Mouse (Mus musculus): Measurements from ENCODE around the gene Sapcd1. TPM values are rescaled to one million over a fixed set of nuclear protein-coding genes. Genes with fewer than 3 reads are reported as not detected.

The Sapcd1 gene
- polyA plus RNA-seq, 1 experiment from 2014 or later = 4.1 TPM

DNA sequence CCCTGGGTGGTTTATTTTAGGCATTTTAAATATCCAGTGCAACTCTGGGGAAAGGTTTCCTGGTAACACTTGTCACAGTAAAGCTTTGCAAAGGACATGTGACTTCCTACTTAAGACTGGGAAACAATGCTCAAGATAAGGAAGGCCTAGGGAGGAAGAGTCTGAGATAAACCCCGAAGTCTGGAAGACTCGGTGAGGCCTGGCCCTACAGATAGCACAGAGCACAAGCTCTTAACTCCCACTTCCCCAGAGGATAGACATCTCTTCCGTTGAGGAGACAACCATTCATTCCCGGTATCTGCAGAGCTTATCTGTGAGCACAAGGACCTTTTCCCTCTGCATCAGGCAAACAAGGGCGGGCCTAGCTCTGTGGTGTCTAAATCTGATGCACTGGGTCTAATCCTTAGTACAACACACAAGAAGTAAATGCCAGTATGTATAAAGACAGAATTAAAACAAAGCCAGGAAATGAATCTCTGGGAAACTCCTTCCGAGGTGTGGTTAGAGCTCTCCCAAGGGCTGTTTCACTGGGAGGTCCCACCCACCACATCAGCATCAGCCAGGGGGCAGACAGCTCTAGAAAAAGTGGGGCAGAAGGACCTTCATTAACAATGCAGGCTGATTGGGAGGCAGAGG lies 5.9 kb downstream of the Sapcd1 start:
- Histone ChIP-seq H3K9ac (replicated peaks) (no peak overlapping the region; the same call in 1 of the 2 replicates), H3K27me3 (ENCODE audit: insufficient read depth, low read length) (0 out of 2 replicates have a peak, but pooled peaks cover 3% of the 10 kb centered on the region), H3K9me3 (ENCODE audit: low read length) (no peaks in the 10 kb centered on the region), H3K4me3 (ENCODE audit: low read depth, low read length) (no peak overlapping the region), H3K27ac (ENCODE audit: low read depth) (peak overlapping the region; percentile 53), H3K36me3 (replicated peaks; ENCODE audit: insufficient read depth, low read length) (no peaks in the 10 kb centered on the region), H3K4me1 (ENCODE audit: insufficient read depth) (peaks cover 25% of the 10 kb centered on the region), H3K4me2 (ENCODE audit: low read depth, low read length) (peak overlapping the region; percentile 43)
- no peak for TF ChIP-seq CTCF (IDR thresholded peaks at IDR 0.05; ENCODE audit: low read depth)
- TF ChIP-seq EP300 (IDR thresholded peaks at IDR 0.05; ENCODE audit: low read depth) = peak; percentile 94
- peak; percentile 78 for ATAC-seq
- DNase-seq = peak; percentile 36
- 24% methylated on average over 6 of the region's 6 CpGs for WGBS (ENCODE audit: insufficient replicate concordance)

DNA sequence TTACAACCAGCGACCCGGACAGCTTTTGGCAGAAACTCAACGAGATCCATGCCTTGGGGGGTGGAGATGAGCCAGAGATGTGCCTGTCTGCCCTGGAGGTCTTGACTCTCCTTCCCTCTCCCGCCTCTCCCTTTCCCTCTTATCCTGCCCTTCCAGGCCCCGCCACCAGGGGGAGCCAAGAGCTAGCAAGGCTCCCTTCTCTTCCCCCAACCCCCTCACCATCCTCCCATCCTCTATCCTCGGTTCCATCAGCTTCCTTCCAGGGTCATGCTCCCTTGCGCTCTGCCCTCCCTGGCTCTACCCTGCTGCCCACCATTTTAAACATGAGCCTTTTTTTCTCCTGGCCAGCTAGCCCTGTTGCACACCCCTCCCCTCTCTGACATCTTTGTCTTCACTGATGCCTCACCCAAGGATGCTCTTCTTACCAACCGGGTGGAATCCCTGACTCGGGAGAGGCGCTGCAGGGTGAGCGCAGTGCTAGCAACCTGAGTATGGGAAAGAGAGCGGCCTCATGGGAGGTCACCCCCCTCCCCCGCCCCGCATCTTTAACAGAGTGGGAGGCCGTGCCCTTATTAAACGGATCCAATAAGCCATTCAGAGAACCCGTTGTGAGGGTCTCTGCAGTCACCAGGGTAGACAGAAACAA lies 6.5 kb downstream of the Sapcd1 start:
- 15% methylated on average over 17 of the region's 17 CpGs for WGBS (ENCODE audit: insufficient replicate concordance)
- Histone ChIP-seq H3K4me1 (ENCODE audit: insufficient read depth) (peaks cover 25% of the 10 kb centered on the region), H3K9ac (replicated peaks) (no peak overlapping the region; the same call in 1 of the 2 replicates), H3K9me3 (ENCODE audit: low read length) (no peaks in the 10 kb centered on the region), H3K4me3 (ENCODE audit: low read depth, low read length) (no peak overlapping the region), H3K27me3 (ENCODE audit: insufficient read depth, low read length) (0 out of 2 replicates have a peak, but pooled peaks cover 3% of the 10 kb centered on the region), H3K4me2 (ENCODE audit: low read depth, low read length) (peak overlapping the region; percentile 43), H3K27ac (ENCODE audit: low read depth) (peak overlapping the region; percentile 53), H3K36me3 (replicated peaks; ENCODE audit: insufficient read depth, low read length) (peaks cover 3% of the 10 kb centered on the region; the same call in 1 of the 2 replicates)
- DNase-seq (peak; percentile 91), ATAC-seq (peak; percentile 20)
- TF ChIP-seq EP300 (IDR thresholded peaks at IDR 0.05; ENCODE audit: low read depth) (no peak), CTCF (IDR thresholded peaks at IDR 0.05; ENCODE audit: low read depth) (peak; percentile 99)

DNA sequence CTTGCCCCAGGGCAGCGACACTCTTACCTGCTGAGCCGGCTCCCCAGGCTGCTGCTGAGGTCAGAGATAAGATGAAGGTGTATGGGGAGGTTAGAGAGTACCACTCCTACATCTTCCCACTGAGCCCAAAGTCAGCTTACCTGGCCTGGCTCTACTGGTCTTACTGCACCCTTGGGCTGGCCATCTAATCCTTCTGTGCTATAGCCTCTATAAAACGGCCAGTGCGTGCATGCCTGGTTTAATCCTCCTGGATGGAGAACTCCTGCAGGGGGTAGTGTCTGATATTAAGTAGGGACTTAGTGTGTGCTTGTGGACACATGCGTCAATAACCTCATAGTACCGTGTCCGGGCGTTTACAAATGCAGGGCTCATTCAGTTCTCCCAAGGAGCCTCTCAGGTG lies 7.3 kb downstream of the Sapcd1 start:
- Histone ChIP-seq H3K9ac (replicated peaks) (no peak overlapping the region), H3K4me1 (ENCODE audit: insufficient read depth) (peaks cover 25% of the 10 kb centered on the region), H3K4me3 (ENCODE audit: low read depth, low read length) (no peak overlapping the region), H3K9me3 (ENCODE audit: low read length) (no peaks in the 10 kb centered on the region), H3K27ac (ENCODE audit: low read depth) (no peak overlapping the region), H3K4me2 (ENCODE audit: low read depth, low read length) (no peak overlapping the region), H3K36me3 (replicated peaks; ENCODE audit: insufficient read depth, low read length) (peaks cover 10% of the 10 kb centered on the region), H3K27me3 (ENCODE audit: insufficient read depth, low read length) (0 out of 2 replicates have a peak, but pooled peaks cover 3% of the 10 kb centered on the region)
- TF ChIP-seq CTCF (IDR thresholded peaks at IDR 0.05; ENCODE audit: low read depth) (no peak), EP300 (IDR thresholded peaks at IDR 0.05; ENCODE audit: low read depth) (no peak)
- DNase-seq (peak; percentile 13), ATAC-seq (no peak)
- WGBS (ENCODE audit: insufficient replicate concordance) = 87% methylated on average over 8 of the region's 8 CpGs

DNA sequence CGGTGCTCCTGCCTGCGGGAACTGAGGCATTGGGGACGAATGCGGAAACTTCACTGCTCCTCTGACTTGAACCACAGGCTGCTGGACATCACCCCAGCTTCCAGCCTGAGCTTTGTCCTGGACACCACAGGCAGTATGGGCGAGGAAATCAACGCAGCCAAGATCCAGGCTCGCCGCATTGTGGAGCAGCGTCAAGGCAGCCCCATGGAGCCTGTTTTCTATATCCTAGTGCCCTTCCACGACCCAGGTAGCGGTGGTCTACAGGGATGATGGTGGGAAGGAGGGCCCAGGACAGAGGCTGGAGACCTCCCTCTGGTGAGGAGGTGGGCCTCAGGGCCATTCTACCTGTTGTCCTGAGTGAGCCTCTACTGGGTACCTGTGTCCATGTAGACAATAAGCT lies 7.9 kb downstream of the Sapcd1 start:
- TF ChIP-seq CTCF (IDR thresholded peaks at IDR 0.05; ENCODE audit: low read depth) = no peak
- TF ChIP-seq EP300 (IDR thresholded peaks at IDR 0.05; ENCODE audit: low read depth) = no peak
- H3K4me1 ChIP-seq (ENCODE audit: insufficient read depth) = peaks cover 25% of the 10 kb centered on the region
- no peaks in the 10 kb centered on the region for H3K9me3 ChIP-seq (ENCODE audit: low read length)
- H3K4me3 ChIP-seq (ENCODE audit: low read depth, low read length) = no peak overlapping the region
- H3K27me3 ChIP-seq (ENCODE audit: insufficient read depth, low read length) = 0 out of 2 replicates have a peak, but pooled peaks cover 3% of the 10 kb centered on the region
- H3K36me3 ChIP-seq (replicated peaks; ENCODE audit: insufficient read depth, low read length) = peaks cover 17% of the 10 kb centered on the region
- 81% methylated on average over 11 of the region's 11 CpGs for WGBS (ENCODE audit: insufficient replicate concordance)
- H3K4me2 ChIP-seq (ENCODE audit: low read depth, low read length) = no peak overlapping the region
- no peak overlapping the region for H3K9ac ChIP-seq (replicated peaks)
- peak; percentile 13 for DNase-seq
- no peak for ATAC-seq
- no peak overlapping the region for H3K27ac ChIP-seq (ENCODE audit: low read depth)

DNA sequence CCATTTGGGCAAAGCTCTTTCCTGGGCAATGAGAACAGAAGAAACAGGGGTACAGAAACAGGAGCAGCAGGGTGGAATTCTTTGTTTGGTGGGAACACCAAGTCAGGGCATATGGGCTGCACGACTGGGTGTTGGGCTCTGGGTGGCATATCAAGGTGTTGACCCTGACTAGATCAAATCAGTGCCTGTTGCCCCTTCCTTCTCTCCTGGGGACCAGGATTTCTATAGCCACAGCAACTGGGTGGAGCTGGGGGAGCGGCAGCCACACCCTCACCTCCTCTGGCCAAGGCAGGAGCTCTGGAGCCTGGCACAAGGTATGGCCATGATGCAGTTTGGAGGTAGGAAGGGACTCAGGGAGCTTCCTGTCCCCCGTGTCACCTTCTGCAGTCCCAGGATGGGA lies 9.6 kb downstream of the Sapcd1 start:
- no peaks in the 10 kb centered on the region for H3K9me3 ChIP-seq (ENCODE audit: low read length)
- no peak overlapping the region for H3K27ac ChIP-seq (ENCODE audit: low read depth)
- no peak overlapping the region for H3K4me2 ChIP-seq (ENCODE audit: low read depth, low read length)
- H3K4me3 ChIP-seq (ENCODE audit: low read depth, low read length) = no peak overlapping the region
- peaks cover 12% of the 10 kb centered on the region for H3K4me1 ChIP-seq (ENCODE audit: insufficient read depth)
- H3K36me3 ChIP-seq (replicated peaks; ENCODE audit: insufficient read depth, low read length) = peaks cover 34% of the 10 kb centered on the region
- H3K27me3 ChIP-seq (ENCODE audit: insufficient read depth, low read length) = 0 out of 2 replicates have a peak, but pooled peaks cover under 1% of the 10 kb centered on the region
- H3K9ac ChIP-seq (replicated peaks) = no peak overlapping the region
- 73% methylated on average over 3 of the region's 3 CpGs for WGBS (ENCODE audit: insufficient replicate concordance)
- DNase-seq = peak; percentile 11
- no peak for TF ChIP-seq EP300 (IDR thresholded peaks at IDR 0.05; ENCODE audit: low read depth)
- TF ChIP-seq CTCF (IDR thresholded peaks at IDR 0.05; ENCODE audit: low read depth) = no peak
- no peak for ATAC-seq

DNA sequence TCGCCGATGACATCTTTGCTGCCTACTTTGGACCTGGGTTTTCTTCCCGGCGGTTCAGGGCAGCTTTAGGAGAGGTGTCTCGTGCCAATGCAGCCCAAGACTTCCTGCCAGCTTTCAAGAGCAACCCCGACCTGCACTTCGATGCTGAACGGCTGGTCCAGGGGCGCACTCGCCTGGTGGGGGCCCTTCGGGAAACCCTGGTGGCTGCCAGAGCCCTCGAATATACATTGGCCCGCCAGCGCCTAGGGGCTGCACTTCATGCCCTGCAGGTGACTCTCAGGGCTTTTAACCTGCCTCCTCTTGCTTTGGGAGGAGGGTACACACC lies 10.1 kb downstream of the Sapcd1 start:
- Histone ChIP-seq H3K4me2 (ENCODE audit: low read depth, low read length) (no peak overlapping the region), H3K27ac (ENCODE audit: low read depth) (no peak overlapping the region), H3K4me3 (ENCODE audit: low read depth, low read length) (no peak overlapping the region), H3K9me3 (ENCODE audit: low read length) (no peaks in the 10 kb centered on the region), H3K9ac (replicated peaks) (no peak overlapping the region), H3K36me3 (replicated peaks; ENCODE audit: insufficient read depth, low read length) (peaks cover 39% of the 10 kb centered on the region), H3K4me1 (ENCODE audit: insufficient read depth) (peaks cover 10% of the 10 kb centered on the region), H3K27me3 (ENCODE audit: insufficient read depth, low read length) (no peaks in the 10 kb centered on the region)
- WGBS (ENCODE audit: insufficient replicate concordance) = 71% methylated on average over 14 of the region's 14 CpGs
- TF ChIP-seq CTCF (IDR thresholded peaks at IDR 0.05; ENCODE audit: low read depth) = no peak
- TF ChIP-seq EP300 (IDR thresholded peaks at IDR 0.05; ENCODE audit: low read depth) = no peak
- peak; percentile 15 for DNase-seq
- ATAC-seq = no peak

All from liver, postnatal 0 days (tissue).